Mouse (Mus musculus) gastrocnemius, postnatal 4 days (tissue): Measurements from ENCODE around the gene Dnaja3. TPM values are rescaled to one million over a fixed set of nuclear protein-coding genes. Genes with fewer than 3 reads are reported as not detected.
"Not testable (repeated sequence)": the region's sequence is repeated elsewhere in the genome, so short reads cannot be mapped to it uniquely, and the experiment has no call there.

Source experiments
- DNase-seq, 2 experiments: peaks; one replicate each; pipeline ENCODE4 v3.0.0; 2021 to 2022; ENCODE audit warnings: low spot score in 2 of 2, mixed read lengths in 2 of 2
- total RNA-seq, 2 experiments: library from RNA; stranded (reverse); gene quantifications; 2 replicates each; pipeline ENCODE4 v1.2.3; 2021

Gene Dnaja3
- total RNA-seq, 2 experiments from 2014 or later, result 61.8 to 62.1 TPM

DNA sequence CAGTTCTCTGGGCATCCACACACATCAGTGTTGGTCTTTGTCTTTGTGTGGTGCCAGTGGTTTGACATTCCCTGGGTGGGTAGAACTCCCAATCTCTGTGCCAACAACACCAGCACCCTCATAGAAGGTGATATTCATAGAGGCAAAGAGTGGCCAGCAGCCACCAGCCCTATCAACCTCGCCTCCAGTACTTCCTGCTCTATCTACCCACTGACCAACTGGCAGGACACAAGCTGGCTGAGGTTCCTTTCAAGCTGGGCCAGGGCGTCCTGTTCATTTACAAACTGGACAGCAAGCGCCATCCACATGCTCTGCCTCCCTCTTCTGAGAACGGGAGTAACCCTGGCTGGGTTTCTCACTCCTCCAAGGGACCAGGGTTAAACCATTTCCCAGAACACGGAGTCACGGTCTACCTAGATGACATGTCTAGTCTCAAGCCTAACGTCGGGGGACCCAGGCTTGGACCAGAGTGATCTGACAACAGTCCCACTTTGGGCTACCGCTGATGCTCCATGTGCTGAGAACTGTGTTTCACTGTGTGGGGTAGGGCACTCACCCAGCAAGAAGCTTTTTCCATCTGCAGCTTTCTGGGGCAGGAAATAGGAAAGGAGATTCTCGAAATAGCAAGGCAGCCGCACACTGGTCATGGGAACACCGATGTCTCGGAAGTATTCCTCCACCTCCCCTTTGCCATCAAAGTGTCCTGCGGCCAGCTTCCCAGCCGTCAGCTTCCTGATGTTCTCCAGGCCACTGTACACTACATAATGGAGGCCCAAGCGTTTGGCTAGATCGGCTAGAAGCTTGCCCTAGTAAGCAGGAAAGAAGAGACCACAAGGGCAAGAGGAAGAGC is 74.3 kb downstream of the Dnaja3 start:
- DNase-seq, result no peak

- no peak for DNase-seq
Measured at GRCm38 (mm10) chr16:4717866-4718265, 78.1 kb downstream of the Dnaja3 start.

GRCm38 (mm10) chr16:4718753-4719518 is 79.1 kb downstream of the Dnaja3 start, which contains the start of gene Nmral1:
Nmral1 (minus strand) TSS chr16:4719356.
- DNase-seq, result peak in 1 of 2 experiments; percentile 65

GRCm38 (mm10) chr16:4722128-4722914 is 82.5 kb downstream of the Dnaja3 start:
- no peak for DNase-seq

- DNase-seq, result no peak
Measured at GRCm38 (mm10) chr16:4722915-4723209, 83.1 kb downstream of the Dnaja3 start.

DNA sequence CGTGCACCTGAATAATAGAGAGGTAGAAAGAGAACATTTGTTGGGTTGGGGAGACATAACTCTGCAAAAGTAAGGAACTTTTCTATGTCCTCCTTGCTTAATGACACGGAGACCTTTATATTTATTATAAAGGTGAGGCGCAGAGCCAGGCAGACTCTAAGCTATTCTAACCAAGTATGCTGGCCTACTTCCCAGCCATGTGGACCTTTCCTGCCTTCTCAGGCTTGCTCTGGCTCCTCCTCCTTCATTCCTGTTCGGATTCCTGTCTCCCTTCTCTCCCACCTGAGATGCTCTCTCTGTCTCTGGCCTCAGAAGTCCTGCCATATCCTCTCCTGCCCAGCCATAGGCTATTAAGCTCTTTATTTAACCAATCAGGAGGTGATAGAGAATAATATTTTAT is 85.5 kb downstream of the Dnaja3 start:
- no peak for DNase-seq

DNA sequence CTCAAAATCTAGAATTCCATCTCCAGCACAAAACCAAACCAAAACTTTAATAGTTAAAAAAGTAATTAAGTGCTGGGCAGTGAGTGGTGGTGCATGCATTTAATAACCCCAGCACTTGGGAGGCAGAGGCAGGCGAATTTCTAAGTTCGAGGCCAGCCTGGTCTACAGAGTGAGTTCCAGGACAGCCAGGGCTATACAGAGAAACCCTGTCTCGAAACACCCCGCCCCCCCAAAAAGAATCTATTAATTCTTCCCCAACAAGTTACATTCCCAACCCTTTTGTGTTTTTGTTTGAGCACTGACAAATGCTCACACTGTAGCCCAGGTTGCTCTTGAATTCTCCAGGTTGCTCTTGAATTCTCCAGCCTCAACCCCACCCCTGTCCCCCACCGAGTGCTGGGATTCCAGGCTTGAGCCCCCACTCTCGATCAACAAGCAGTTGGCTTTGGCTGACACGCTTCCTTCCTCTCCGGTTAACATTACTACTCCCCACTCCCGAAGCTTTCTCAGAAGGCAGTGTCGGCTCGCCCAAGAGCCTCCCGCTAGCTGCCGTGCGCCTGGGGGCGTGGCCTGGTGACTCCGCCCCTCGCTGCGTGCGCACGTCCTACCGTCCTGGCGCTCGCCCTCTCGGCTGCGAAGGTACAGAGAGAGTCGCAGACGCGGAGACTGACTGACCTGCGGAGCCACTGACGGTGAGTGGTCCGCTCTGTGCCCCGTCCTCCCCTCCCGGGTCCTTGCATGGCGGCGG is 86.2 kb downstream of the Dnaja3 start, which contains the start of gene Hmox2:
Gene Hmox2 (plus strand): TSS at position 582 of the 748 bp plus-strand sequence.
- peak; percentile 92 to 94 for DNase-seq

DNA sequence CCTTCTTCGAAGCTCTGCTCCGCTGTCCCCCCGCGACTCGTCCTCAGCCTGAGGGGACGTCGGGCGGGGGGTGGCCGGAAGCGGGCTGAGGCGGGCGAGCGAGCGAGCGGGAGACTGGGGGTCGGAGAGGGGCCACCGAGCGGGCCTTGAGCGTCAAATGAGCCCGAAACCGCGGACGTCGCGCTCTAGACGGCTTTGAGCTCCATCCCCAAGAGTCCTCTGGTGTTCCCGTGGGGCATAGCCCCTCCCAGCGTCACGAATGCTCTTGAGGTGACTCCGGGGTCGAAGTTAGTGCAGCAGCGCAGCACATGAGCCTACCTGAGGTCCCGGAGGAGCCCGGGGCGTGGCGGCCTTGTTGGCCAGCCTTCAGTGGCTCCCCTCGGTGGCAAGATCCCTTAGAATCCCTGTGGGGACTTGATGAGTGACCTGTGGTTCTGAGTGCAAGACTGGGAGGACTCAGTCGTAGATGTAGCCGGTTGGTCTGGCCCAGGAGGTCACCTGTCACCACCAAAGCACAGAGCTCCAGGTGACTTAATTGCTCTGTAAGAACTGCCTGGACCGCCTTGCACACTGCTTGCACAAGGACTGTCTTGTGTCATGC is 86.8 kb downstream of the Dnaja3 start:
- DNase-seq, result no peak

DNA sequence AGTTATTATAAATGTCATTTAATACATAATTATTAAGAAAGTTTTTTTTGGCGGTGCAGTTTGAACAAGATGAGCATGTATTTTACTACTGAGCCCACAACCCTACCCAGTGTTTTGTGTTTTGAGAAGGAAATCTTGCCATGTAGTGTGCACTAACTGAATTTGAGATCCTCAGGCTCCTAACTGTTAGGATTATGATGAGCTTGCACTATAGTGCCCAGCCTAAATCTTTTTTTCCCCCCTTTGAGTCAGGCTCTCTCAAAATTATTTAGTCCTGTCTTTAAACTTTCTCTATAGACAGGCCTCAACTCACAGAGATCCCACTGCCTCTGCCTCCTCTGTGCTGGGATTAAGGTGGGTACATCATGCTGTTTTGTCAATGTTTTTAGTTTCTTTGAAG is 87.7 kb downstream of the Dnaja3 start:
- DNase-seq, result no peak

DNA sequence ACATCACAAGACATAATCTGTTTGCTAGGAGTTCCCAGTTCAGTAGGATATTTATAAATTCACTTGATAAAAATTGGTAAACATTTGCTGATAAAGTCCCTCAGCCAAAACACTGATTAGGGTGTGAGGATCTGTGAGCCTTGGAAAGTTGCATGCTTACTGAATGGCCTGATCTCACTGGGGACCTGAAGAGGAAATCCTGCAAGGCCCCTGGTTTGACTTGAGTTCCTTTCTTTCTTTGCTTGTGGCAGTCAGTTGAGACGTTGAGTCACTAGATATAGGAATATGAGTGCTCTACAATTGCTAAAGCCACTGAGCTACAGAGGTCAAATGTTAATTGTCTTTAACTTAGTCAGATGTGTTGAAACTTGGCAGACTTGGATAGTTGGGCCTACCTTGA is 88.2 kb downstream of the Dnaja3 start:
- no peak for DNase-seq

GRCm38 (mm10) chr16:4730776-4731358 is 91.1 kb downstream of the Dnaja3 start:
- no peak for DNase-seq

DNA sequence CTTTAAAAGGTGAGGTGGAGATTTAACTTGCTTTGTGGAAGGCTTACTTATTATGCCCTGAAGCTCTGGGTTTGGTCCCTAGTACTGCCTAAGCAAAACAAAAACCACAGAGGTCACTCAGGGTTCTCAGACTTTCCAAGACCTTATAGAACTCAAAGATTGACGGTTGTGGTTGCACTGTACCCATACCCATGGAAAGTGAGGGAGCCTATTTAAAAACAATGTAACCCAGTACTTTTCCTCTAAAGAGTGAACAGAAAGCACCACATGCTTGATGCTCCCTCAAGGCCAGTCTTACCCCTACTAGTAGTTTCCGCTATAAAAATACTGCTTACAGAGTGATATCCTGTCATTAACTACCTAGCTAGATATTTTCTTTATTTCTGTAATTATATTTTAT is 96.5 kb downstream of the Dnaja3 start:
- no peak for DNase-seq

GRCm38 (mm10) chr16:4739994-4740393 is 100.2 kb downstream of the Dnaja3 start:
- DNase-seq, result no peak

GRCm38 (mm10) chr16:4742186-4742585 is 102.4 kb downstream of the Dnaja3 start:
- no peak for DNase-seq

- DNase-seq, result no peak
Measured at GRCm38 (mm10) chr16:4752155-4752554, 112.4 kb downstream of the Dnaja3 start.

- no peak for DNase-seq
Measured at GRCm38 (mm10) chr16:4754045-4754444, 114.3 kb downstream of the Dnaja3 start.

DNA sequence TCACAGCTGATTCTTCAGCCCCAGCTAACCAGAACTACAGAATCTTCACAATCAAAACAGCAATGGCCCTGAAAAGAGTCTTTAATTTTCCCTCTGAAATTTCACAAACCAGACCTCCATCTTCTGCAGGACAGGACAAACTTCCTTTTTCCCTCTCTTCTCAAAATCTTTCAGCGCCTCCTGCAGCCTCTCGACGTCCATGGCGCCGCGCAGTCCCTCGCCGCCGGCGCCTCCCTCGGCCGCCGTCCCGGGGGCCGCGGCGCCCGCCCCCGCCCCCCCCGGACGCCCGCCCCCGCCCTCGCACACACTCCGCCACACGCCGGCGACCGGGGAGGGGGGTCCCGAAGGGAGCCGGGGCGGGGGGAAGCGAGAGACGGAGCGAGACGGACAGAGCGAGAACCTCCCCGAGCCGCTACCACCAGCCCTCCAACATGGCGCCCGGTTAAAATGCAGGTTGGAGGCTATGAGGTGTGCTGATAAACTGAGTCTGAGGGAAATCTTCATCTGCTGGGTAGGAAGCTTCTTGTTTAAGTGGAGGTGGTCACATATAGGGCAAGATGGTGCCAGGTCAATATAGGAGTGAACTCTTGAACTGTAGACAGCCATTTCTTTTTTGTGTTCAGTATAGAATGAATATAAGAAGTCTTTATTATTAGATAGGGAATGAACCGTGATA is 117.0 kb downstream of the Dnaja3 start:
- DNase-seq, result not testable (repeated sequence)
